Mouse (Mus musculus): ENCODE data around the gene Gprc5d. TPM values are rescaled to one million over a fixed set of nuclear protein-coding genes. Genes with fewer than 3 reads are reported as not detected.

Gprc5d gene
- total RNA-seq (2022) = not detected

DNA sequence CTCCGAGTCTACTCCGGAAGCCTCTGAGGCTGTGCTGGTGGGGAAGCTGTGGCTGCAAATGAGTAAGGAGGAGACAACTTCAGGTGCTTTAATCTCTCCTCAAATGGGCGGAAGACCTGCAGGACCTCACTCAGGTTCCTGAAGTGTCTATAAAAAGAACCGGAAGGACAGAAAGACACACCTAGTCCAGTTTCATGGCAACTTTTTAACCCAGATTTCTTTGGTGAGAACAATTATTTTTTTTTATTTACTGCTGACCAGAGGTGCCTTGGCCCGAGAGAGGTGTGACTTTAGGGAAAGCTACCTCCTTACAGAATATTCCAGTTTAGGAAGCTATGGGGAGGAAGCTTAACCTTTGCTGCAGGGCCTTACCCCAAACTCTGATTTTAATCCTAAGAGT, at the start of gene Gprc5d:
TSS of gene Gprc5d (minus strand) at position 101 of the 400 bp plus-strand sequence.
- no peak for DNase-seq

DNA sequence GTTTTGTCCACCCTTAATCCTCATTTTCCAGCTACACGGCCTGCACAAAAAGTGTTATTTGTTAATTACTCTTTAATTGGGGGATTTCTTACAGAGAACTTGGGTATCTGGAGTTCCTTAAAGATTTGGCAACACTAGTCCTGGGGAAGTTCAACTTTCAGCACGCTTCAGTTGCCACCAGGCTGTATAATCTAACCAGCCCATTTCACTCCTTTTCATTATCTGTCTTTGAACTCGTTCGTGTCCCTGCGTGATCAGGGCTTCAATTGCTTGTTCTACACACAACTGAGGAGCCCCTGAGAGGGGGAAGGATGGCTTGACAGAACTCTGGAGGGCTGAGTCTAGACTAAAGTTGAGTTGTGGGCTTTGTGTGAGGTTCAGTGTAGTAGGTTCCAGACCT, 48.6 kb upstream of the Gprc5d start:
- no peak for DNase-seq

DNA sequence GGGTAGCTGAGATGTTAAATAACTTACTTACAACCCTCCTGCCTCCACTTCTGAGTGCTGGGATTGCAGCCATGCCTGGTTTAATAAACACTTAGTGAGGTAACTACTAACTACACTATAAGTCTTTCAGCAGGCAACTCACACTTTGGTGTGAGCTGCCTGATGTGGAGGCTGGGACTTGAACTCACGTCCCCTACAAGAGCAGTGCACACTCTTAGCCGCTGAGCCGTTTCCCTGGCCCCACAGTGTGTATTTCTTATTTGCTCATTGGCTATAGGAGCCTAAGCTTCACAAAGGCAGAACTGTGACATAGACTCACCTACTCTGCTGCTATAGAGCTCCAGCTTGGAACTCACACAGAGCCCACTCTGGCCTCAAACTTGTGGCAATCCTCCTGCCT, 48.2 kb upstream of the Gprc5d start:
- DNase-seq = no peak

DNA sequence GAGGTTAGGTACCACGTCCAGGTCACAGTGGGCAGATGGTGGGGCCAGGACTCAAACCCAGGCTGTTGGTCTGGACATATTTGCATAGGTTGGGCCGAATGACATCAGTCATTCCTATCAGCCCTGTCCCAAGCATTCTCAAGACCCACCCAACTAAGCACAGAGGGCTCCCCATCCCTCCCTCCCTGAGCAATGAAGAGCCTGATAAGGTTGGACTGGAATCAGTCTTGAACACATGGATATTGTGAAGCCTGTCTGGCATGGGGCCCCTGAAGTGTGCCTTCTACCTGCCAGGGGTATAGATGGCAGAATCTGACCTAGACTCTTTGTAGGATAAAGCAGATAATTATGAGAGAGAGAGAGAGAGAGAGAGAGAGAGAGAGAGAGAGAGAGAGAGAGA, 47.6 kb upstream of the Gprc5d start:
- DNase-seq = no peak

DNA sequence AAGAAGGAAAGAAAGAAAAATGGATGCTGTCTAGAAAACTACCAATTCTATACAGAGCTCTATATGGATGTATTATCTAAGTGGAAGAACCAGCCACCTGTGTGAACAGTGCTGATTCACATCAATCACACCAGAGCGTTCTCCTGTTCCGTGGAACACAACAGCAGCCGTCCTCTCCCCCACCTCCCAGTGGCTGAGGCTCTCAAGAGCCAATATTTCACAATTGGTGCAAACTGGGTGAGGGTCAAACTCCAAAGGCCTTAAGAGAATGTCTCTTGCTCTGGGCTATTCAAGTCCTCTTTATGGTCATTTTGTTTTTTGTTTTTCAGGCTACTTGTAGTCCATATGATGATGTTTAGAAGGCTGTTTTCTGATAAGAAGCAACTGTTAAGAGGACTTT, 47.1 kb upstream of the Gprc5d start:
- DNase-seq = no peak

DNA sequence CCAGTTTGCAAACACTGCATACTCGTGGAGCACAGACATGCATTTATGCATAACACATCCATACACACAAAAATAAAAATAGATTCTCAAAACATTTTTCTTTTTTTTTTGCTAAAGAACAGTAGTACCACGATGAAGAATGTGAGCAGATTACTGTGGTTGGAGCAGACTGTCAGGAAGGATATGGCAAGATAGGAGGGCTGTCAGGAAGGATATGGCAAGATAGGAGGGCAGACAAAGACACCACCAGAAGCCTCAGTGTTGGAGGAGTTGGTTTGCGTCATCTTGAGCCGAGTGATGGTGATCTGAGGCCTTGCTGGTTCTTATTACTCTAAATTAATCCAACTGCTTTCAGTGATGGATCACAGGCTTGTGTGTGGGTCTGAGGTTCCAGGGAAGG, 44.8 kb upstream of the Gprc5d start:
- no peak for DNase-seq

DNA sequence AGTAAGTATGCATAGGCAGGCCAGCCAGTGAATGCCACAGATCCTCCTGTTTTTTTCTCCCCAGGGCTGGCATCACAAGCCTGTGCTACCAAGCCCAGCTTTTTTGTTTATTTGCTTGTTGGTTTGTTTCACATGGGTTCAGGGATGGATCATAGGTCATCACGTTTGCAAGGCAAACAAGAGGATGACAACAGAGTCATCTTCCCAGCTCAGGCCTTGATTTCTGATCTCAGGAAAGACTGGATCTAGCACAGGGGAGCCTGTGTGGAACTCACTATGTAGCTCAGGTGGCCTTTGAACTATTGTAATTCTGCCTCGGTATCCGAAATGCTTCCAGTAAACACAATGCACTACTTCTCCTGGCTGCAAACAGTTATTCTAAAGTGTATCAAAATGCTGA, 44.2 kb upstream of the Gprc5d start:
- DNase-seq = no peak

DNA sequence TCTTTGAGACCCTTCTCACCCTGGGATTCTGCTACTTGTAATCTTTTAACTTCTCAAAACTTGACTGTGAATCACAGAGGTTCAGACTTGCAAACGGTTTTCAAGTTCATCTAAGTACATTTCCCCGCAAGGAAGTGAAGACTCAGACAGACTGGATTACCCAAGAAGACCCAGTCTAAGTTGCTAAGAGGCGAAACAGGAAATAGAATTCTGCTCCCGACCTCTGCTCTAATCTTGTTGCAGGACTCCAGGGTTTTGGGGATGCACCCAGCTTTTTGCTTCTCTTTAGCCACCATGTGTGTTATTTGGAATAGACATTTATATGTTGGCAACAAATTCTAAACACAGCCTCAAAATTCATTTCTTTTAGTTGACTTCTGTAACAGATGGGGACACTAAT, 43.3 kb upstream of the Gprc5d start:
- no peak for DNase-seq

DNA sequence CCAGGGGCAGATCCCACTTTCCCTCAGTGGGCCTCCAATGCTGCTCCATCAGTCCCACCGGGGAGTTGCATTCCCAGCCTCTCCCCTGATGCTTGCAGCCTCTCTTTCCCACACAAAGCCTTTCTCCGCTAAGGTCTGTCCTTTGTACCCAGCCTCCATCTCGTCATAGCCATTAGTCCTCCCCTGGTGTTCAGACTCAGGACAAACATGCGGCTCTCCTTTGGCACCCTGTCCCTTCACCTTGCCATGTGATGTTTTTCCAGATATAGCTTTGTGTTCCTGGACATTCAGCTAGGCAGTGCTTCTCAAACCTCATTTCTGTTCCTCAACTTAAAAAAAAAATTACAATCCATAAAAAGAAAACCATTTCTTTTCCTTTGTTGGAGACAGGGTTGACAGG, 40.4 kb upstream of the Gprc5d start:
- no peak for DNase-seq

DNA sequence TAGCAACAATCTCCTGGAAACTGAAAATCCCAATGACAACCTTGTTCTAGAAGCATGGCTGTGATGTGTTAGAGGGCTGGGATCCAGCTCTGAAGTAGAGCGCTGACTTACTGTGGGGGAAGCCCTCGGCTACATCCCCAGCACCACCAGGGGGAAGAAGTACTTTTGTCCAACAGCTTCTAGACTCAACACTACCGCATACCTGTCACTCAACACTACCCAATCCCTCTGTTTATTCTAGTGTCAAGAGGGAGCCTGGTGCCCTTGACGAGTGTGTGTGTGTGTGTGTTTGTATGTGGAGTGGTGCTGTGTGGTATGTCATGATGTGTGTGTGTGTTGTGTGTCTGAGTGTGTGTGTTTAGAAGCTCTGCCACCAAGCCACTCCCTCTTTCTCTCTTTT, 39.4 kb upstream of the Gprc5d start:
- no peak for DNase-seq

DNA sequence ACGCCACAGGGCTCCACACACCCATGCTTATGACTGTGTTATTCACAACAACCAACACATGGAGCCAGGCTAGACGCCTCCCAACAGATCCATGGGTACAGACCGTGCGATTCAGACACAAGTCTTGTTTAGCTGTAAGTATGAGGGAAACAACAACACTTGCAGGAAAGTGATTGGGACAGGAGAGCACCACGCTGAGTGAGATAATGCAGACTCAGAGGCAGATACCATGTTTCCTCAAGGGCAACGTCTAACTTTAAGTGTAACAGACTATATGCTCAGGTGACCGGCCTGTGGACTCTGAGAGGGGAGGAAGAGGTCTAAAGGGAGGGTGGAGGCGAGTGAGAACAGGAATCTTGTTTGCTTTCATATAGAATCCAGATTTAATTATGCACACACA, 38.5 kb upstream of the Gprc5d start:
- DNase-seq = no peak

DNA sequence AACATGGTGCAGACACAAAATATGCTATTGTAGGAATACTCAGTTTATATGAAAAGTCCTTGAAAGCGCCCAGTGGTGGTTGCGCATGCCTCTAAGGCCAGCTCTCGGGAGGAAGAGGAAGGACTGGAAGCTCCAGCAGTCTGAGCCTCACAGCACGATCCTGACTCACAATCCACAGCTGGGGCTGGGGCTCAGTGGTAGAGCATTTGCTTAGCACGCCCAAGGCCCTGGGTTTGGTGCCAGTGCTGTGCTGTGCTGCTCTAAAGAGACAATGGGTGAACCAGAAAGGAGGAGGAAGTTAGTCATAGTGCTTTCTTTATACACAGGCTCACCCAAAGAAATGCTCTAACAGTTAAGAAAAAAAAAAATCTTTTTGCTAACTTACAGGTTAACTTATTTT, 35.6 kb upstream of the Gprc5d start:
- no peak for DNase-seq

DNA sequence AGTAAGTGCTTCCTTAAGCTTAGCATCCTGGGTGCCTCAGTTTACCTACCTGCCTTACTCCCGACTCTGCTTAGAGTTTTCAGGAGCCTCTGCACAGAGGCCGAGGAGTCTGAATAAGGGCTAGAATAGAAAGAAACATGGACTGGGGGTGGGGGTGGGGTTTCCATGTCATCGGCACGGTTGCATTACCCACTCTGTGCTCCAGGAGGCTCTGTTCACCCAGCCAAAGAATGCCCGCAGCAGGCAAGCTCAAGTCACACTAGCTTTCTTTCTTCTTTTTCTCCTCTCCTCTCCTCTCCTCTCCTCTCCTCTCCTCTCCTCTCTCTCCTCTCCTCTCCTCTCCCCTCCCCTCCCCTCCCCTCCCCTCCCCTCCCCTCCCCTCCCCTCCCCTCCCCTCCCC, 32.2 kb upstream of the Gprc5d start:
- no peak for DNase-seq

DNA sequence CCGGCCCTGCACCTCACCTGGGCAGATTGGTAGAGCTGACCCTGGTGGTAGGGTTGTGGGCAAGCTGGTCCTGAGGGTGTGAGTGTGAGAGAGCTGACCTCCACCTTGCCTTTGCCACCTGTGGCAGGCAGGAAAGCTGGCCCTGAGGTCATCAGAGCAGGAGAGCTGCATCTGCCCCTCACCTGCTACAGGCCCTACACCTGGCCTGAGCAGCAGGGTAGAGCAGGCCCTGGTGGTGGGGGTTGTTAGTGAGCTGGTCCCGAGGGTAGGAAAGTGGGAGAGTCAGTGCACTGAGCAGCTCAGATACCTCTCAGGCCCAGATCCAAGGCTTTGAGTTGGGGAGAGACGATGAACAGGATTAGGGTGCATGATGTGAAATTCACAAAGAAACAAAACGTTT, 31.6 kb upstream of the Gprc5d start:
- no peak for DNase-seq

DNA sequence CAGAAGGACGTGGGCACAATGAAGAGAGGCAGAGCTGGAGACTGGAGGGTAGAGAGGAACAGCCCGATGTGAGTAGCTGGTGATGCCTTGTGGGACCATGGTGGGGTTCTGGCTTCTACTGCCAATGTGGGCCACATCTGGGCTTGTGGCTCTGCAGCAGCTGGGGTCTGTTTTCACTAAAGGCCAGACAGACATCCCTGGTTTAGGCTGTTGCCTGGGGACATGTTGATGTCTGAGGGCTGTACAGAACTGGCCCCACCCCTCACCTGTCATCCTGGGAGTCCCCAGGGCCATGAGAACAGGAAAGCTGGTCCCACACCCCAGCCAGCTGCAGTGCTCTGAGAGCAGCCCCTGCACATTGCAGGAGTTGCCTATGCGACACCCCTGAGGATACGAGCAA, 31.1 kb upstream of the Gprc5d start:
- no peak for DNase-seq

DNA sequence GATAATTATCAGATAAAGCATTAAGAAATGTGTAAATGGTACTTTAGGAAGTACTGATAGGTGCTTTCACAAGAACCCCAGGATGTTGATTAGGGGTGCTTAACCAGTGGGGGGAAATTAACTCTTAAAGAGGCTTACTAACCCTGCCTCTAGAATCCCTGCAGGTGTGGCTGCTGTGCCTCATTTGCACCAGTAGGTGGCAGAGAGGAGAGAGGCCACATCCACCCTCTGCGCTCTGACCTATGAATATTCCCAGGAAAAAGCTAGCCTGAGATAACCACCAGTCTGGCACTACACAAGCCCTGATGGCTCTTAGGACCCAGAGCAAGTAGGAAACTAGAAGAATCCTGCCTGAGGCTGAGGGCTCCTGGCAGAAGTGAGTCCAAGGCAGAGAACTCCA, 30.4 kb upstream of the Gprc5d start:
- DNase-seq = no peak

DNA sequence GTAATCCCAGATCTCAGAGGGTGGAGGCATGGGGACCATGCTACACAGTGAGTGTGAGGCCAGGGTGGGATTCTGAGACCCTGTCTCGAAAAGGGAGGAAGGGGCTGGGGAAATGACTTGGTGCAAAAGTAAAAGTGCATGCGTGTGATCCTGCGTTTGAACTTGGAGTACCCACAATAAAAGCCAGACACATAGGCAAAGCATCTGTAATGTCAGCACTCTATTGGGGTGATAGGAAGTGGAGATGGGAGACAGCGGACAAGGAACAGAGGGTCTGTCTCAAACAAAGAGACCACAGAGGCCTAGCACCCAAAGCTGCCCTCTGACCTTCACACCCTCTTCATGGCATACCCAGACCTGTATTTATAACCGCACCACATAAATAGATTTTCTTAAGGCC, 27.9 kb upstream of the Gprc5d start:
- no peak for DNase-seq

DNA sequence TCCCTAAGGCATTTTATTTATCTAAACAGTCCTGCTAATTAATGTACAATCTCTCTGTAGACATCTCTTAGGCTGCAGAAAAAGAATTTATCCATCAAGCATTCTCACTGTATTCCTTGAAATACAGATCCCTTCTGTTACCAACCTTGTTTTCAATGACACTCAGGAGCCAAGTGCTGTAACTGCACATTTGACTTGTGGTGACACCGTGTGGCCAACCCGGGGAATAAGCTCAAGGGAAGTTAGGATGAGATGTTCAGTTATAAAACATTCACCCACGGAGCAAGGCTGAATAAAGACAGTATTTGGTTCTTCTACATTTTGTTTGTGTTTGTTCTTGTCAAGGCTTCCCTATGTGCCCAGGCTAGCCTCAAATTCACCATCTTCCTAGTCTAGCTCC, 26.4 kb upstream of the Gprc5d start:
- no peak for DNase-seq

DNA sequence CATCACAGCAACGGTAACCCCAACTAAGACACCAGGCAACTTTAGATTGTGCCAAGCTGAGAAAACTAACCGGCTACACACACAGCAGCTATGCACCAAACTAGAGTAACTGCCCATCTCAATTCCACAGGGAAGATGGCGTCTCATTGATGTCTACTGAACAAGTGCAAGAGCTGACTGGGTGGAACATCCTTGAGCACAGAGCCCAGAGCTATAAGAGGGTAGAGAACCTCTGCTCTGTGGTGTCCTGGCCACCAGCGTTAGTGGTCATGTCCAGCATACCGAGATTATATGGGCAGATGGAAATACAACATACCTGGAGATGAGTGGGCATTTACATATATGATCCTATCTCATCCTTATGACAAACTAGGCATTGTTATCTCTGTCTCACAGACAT, 25.1 kb upstream of the Gprc5d start:
- DNase-seq = no peak

DNA sequence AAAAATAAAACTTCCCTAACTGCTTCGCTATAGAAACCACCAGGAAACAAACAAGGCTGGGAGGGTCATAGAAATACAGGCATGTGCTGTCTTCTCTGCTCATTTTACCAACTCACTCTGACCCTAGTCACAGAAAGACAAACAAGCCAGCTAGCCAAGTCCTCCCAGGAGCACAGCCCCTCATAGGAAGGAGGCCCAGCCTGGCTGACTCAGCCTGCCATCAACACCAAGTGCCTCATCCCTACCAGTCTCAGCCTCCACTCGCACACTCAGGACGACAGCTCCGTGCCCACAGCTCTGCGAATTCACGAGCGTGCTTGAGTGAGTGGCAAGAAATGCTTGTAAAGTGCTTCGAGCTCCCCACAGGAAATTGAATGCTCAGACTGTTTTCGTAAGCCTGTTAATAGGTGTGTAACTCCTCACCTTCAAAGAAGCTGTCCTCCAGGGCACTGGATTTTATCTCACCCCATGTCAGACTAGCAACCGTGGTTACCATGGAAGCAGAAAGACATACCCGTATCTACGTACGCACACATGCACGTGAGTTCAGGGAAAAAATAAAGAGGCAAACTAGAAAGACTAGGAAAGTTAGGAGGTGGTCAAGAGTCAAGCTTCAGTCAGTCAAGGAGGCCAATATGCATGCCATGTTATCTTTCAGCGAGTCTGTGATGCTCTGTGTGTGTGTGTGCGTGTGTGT, 23.5 kb upstream of the Gprc5d start:
- no peak for DNase-seq

DNA sequence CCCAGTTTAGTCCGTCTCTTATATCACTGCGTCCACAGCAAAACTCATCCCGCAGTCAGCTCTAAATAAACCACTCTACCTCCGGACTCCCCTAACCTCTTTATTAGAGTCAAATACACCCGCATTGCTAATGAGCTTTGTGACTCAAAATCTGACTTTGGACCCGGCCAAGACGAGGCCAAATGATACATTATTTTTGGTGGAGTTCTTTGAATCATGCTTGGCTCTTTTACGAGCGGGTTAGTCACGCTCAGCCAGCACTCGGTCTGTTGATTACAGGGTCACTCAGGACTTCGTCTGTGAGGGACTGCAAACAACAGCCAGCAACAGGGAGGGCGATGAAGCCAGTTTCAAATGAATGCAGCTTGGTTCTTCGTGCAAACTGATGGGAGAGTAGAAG, 20.7 kb upstream of the Gprc5d start:
- no peak for DNase-seq

DNA sequence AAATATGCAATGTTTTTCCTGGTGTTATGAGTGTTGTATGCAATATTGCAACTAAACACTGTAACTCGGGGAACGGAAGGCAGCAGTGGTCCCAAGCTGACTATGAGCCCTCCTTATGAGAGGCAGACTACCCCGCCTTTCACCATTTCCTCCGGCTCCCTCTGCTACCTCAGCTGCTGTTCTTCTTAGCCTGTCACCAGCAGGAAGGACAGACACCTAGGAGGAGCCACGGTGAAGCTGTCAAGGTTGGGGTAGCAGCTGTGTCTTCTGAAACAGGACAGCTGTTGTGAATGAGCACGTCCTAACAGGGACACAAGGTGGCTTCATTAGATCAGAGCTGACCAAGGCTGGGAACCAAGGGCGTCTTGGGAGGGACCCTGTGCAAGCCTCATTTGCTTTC, 20.1 kb upstream of the Gprc5d start:
- DNase-seq = no peak

DNA sequence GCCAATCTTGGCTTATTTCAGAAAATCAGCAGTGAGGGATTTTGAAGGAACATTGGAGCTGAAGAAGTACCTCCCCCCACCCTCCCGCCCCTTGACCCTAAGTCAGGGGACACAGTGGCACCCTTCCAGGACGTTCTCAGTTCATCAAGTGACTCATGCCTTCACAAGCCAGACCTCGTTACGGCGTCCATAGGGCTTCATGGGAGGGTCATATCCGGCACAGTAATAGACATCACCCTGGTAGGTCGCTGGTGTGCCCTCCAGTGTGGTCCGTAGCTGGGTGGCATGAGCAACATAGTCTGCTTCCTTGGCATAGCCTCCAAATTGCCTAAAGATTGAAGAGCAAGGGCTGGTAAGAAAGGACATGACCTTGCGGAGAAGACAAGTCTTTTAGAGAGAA, 19.7 kb upstream of the Gprc5d start:
- DNase-seq = no peak

DNA sequence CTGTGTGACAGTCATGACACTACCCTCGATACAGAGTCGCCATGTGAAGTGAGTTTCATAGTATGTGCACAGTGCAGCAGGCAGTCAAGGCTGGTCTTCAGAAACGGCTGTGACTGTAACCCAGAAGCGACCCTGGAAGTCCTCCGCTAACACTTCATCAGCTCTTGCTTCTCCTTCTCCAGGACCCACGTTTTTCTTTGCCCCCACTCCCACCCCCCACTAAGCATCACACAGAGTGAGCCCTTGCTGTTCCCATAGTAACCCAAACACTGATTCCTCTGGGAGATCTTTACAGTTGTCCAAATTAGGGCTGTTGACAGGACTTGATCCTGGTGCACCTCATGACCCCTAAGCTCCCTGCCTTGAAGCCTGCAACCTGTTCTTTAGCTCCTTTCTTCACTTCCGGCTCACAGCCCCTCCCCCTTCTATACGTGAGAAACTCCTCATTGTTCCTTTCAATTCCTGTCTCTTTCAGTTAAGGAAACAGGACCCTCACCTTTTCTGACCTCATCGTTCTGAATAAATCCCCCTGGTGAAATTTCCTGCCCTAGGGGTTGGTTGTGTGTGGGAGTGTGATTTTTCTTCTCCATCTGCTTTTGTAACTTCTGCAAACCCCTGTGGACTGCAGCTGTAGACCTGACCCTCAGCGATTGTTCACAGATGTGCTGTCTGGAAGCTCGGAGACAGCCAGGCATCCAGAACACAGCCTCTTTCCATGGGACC, 18.5 kb upstream of the Gprc5d start:
- no peak for DNase-seq

DNA sequence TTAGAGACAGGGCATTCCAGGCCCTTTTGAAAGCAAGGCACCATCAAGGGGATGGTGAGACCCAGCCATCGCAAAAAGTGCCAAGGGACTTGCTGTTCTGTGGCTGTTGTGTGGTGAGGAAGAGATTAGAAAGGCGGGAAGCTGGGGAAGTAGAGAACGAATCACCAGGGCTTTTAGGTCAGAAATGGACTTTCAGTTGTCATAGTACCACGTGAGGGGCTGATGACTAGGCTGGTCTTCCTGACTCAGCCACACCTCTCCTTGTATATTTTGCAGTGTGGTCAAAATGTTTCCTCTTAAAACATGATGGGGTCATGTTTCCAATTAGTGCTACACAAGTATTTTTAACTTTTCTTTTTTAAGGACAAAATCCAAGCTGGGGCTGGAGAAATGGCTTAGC, 17.7 kb upstream of the Gprc5d start:
- DNase-seq = no peak
